Mouse (Mus musculus) neural tube, embryonic 13.5 days (tissue): ENCODE measurements around the gene Cux1. TPM values are rescaled to one million over a fixed set of nuclear protein-coding genes. Genes with fewer than 3 reads are reported as not detected.

ENCODE experiments used
- ATAC-seq: fragments of 200-750 bp; cut with Nextera tagmentation; 2 replicates; pipeline ENCODE4 v1.8.0; 2017; ENCODE audit warnings: low read depth, mild to moderate bottlenecking, moderate TSS enrichment, moderate library complexity
- H3K27ac ChIP-seq: fragments of 300-500 bp; sonication (generic); replicated peaks from 2 replicates; pipeline ENCODE4 v1.5.1; 2015; ENCODE audit warnings: moderate library complexity, mild to moderate bottlenecking, inconsistent platforms
- H3K27me3 ChIP-seq: fragments of 300-500 bp; sonication (generic); 2 replicates; pipeline ENCODE4 v1.6.1; 2015; ENCODE audit warnings: mild to moderate bottlenecking, inconsistent platforms
- H3K36me3 ChIP-seq: fragments of 300-500 bp; sonication (generic); 2 replicates; pipeline ENCODE4 v1.6.1; 2015; ENCODE audit warnings: mild to moderate bottlenecking, inconsistent platforms
- H3K4me1 ChIP-seq: fragments of 300-500 bp; sonication (generic); replicated peaks from 2 replicates; pipeline ENCODE4 v1.6.1; 2015; ENCODE audit warnings: inconsistent platforms
- H3K4me2 ChIP-seq: fragments of 300-500 bp; sonication (generic); 2 replicates; pipeline ENCODE4 v1.6.1; 2015; ENCODE audit warnings: inconsistent platforms, mild to moderate bottlenecking, moderate library complexity
- H3K4me3 ChIP-seq: fragments of 300-500 bp; sonication (generic); 2 replicates; pipeline ENCODE4 v1.5.1; 2015; ENCODE audit warnings: mild to moderate bottlenecking, inconsistent platforms
- H3K9ac ChIP-seq: fragments of 300-500 bp; sonication (generic); 2 replicates; pipeline ENCODE4 v1.6.1; 2015; ENCODE audit warnings: moderate library complexity, mild to moderate bottlenecking, inconsistent platforms
- H3K9me3 ChIP-seq: fragments of 300-500 bp; sonication (generic); 2 replicates; pipeline ENCODE4 v1.6.1; 2016; ENCODE audit warnings: inconsistent platforms
- WGBS: fragments of 180-500 bp; shearing (Covaris S2); methylation state at CpG from one replicate; pipeline ENCODE4 v1.1.7; 2015; 5-methylcytosine and 5-hydroxymethylcytosine counted together
- polyA plus RNA-seq: library from polyadenylated mRNA; unstranded; fragments of >200 nt; fragmentation: Nextera tagmentation; extraction: Ambion mirVana; gene quantifications from 2 replicates; pipeline ENCODE4 v1.2.1, GENCODE M21; 2015

Gene Cux1
- polyA plus RNA-seq, 1 experiment from 2014 or later = 93.9 TPM

GRCm38 (mm10) chr5:136377101-136377500 is 190.2 kb downstream of the Cux1 start:
- WGBS = 61% methylated on average over 3 of the region's 3 CpGs
- H3K27ac ChIP-seq = no peak overlapping the region
- H3K4me3 ChIP-seq = no peak overlapping the region
- no peak for ATAC-seq
- H3K27me3 ChIP-seq = no peaks in the 10 kb centered on the region
- H3K9ac ChIP-seq = no peak overlapping the region
- H3K4me1 ChIP-seq = peaks cover 30% of the 10 kb centered on the region
- 0 out of 2 replicates have a peak, but pooled peaks cover 4% of the 10 kb centered on the region for H3K9me3 ChIP-seq
- H3K4me2 ChIP-seq = no peak overlapping the region
- H3K36me3 ChIP-seq = 0 out of 2 replicates have a peak, but pooled peaks cover 13% of the 10 kb centered on the region

DNA sequence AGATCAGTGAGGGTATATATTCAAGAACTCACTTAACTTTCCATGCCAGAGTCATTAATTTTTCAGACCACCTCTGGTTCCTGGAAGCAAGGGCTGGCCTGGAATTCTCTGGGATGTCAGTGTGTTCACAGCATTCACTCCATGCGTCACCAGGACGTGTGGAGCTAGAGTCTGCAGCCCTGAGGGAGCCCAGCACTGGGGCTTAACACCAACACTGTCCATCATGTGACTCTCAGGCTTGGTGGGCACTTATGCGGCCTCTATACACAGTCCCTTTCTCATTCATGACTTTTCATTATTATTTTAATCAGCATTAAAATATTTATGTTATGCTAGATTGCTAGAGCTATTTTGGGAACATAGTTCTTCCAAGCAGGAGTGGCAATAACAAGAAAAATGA is 191.9 kb downstream of the Cux1 start:
- Histone ChIP-seq H3K9ac (no peak overlapping the region), H3K4me1 (peaks cover 25% of the 10 kb centered on the region), H3K4me2 (no peak overlapping the region), H3K9me3 (0 out of 2 replicates have a peak, but pooled peaks cover 4% of the 10 kb centered on the region), H3K27me3 (no peaks in the 10 kb centered on the region), H3K27ac (no peak overlapping the region), H3K4me3 (no peak overlapping the region), H3K36me3 (0 out of 2 replicates have a peak, but pooled peaks cover 10% of the 10 kb centered on the region)
- ATAC-seq = no peak
- WGBS = 64% methylated on average over 3 of the region's 3 CpGs

DNA sequence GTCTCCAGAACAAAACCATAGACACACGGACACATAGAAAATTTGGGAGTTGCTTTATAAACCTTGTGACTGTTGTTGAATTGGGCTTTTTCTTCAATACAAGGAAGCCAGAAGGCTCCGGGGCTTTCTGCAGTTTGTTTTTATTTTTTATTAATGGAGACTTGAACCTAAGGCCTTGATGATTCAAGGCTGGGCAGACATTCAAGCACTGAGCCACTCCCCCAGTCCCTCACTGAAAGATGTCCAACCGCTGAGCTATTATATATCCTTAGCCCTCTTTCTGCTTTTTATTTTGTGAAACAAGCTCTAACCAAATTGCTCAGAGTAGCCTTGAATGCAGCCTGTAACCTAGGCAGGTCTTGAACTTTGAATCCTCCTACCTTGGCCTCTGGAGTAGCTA is 195.0 kb downstream of the Cux1 start:
- Histone ChIP-seq H3K27ac (no peak overlapping the region), H3K9me3 (no peaks in the 10 kb centered on the region), H3K36me3 (peaks cover 27% of the 10 kb centered on the region), H3K4me2 (no peak overlapping the region), H3K27me3 (no peaks in the 10 kb centered on the region), H3K4me3 (no peak overlapping the region), H3K4me1 (peaks cover 24% of the 10 kb centered on the region), H3K9ac (no peak overlapping the region)
- no peak for ATAC-seq
- WGBS = 94% methylated on average over 3 of the region's 3 CpGs

DNA sequence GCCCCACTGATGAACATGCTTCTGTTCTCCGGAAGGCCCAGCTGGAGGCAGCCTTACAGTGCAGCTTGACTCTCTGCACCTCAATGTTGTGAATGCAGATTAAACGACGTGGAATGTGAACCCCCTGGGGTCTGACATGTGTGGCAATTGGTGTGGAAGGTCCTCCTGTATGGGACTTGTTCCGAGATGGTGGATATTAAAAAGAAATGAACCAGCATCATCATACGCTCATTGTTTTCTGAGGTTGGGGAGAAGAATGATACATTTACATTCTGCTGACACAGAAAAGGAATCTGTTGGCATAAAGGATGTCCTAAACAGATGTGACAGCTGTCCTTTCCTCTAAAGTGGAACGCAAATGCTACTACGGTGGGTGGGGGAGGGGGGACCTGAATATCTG is 203.9 kb downstream of the Cux1 start:
- Histone ChIP-seq H3K27me3 (no peaks in the 10 kb centered on the region), H3K4me3 (no peak overlapping the region), H3K4me2 (no peak overlapping the region), H3K27ac (no peak overlapping the region; the same call in 1 of the 2 replicates), H3K9me3 (no peaks in the 10 kb centered on the region), H3K4me1 (0 out of 2 replicates have a peak, but pooled peaks cover 12% of the 10 kb centered on the region), H3K36me3 (peaks cover 56% of the 10 kb centered on the region), H3K9ac (no peak overlapping the region)
- whole genome bisulfite sequencing = 44% methylated on average over 7 of the region's 7 CpGs
- ATAC-seq = no peak

DNA sequence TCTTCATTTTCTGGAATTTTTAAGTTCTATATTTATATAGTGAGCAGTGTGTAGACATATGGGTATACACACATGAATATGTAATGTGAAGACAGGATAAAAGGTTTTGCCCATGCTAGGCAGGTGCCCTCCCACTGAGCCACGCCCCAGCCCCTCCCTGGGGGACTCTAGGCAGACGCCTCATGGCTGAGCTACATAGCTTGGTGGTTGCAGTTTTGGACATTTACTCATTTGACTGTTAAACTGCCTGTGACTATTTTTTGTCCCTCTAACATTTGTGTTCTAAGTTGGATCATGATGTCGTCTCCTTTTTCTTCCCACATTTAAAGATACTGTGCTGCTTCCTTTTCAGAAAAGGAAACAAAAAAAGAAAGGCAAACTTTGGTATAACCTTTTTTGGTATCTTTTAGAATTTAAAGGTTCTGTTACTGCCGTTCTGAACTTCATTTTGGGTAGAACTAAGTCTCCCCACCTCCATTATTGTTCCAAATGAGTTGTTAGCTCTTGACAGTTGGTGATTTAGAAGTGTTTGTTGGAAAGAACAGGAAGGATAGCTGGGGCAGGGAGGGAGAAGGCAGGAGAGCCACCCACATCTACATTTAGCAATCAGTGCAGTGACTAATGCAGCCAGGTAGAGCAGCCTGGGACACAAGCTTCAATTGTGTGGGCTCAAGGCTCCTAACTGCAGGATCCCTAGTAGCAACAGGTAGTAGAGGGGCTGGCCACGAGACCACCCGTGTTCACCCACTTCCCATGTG is 204.6 kb downstream of the Cux1 start:
- Histone ChIP-seq H3K9me3 (no peaks in the 10 kb centered on the region), H3K27ac (no peak overlapping the region), H3K4me2 (no peak overlapping the region), H3K4me3 (no peak overlapping the region), H3K27me3 (no peaks in the 10 kb centered on the region), H3K36me3 (peaks cover 53% of the 10 kb centered on the region), H3K9ac (no peak overlapping the region), H3K4me1 (peaks cover 20% of the 10 kb centered on the region)
- WGBS = 90% methylated on average over 6 of the region's 6 CpGs
- ATAC-seq = no peak

- no peak overlapping the region for H3K27ac ChIP-seq
- no peak for ATAC-seq
- no peaks in the 10 kb centered on the region for H3K9me3 ChIP-seq
- peaks cover 26% of the 10 kb centered on the region for H3K4me1 ChIP-seq
- WGBS = 93% methylated on average over 5 of the region's 5 CpGs
- no peak overlapping the region for H3K9ac ChIP-seq
- H3K4me3 ChIP-seq = no peak overlapping the region
- H3K4me2 ChIP-seq = no peak overlapping the region
- no peaks in the 10 kb centered on the region for H3K27me3 ChIP-seq
- peaks cover 51% of the 10 kb centered on the region for H3K36me3 ChIP-seq
Measured at GRCm38 (mm10) chr5:136362021-136362420, 205.3 kb downstream of the Cux1 start.

DNA sequence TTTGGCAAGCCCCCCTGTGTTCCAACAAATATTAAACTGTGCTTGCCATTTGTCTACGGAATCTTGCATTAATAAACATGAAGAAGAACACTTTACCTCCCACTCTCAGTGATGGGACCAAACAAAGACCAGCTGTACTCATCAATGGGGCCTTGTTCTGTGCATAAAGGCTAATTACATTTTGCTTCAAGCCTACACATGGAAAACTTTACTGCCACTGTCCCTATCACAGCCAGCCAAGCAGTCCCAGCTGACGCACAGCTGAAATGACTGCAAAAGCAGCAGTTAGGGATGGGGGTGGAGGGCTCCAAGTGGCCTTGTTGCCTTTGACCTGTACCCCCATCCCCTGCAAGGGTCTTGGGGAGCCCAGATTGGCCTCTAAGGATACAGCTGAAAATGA is 210.1 kb downstream of the Cux1 start:
- Histone ChIP-seq H3K27ac (peak overlapping the region; percentile 66), H3K4me3 (no peak overlapping the region)

GRCm38 (mm10) chr5:136355583-136356126 is 211.6 kb downstream of the Cux1 start:
- peaks cover 76% of the 10 kb centered on the region for H3K4me1 ChIP-seq
- H3K4me2 ChIP-seq = no peak overlapping the region
- no peak for ATAC-seq
- 91% methylated on average over 3 of the region's 3 CpGs for whole genome bisulfite sequencing
- peaks cover 20% of the 10 kb centered on the region for H3K36me3 ChIP-seq
- no peak overlapping the region for H3K4me3 ChIP-seq
- H3K27ac ChIP-seq = no peak overlapping the region
- H3K9me3 ChIP-seq = no peaks in the 10 kb centered on the region
- no peak overlapping the region for H3K9ac ChIP-seq
- no peaks in the 10 kb centered on the region for H3K27me3 ChIP-seq

More for the DNA sequence above, 210.1 kb downstream of the Cux1 start:
- peak; percentile 73; the same call in 1 of the 2 replicates for ATAC-seq
- Histone ChIP-seq H3K9ac (no peak overlapping the region), H3K4me2 (no peak overlapping the region), H3K27me3 (no peaks in the 10 kb centered on the region), H3K4me1 (peaks cover 61% of the 10 kb centered on the region), H3K36me3 (peaks cover 31% of the 10 kb centered on the region), H3K9me3 (no peaks in the 10 kb centered on the region)
- WGBS = 27% methylated on average over 2 of the region's 2 CpGs

DNA sequence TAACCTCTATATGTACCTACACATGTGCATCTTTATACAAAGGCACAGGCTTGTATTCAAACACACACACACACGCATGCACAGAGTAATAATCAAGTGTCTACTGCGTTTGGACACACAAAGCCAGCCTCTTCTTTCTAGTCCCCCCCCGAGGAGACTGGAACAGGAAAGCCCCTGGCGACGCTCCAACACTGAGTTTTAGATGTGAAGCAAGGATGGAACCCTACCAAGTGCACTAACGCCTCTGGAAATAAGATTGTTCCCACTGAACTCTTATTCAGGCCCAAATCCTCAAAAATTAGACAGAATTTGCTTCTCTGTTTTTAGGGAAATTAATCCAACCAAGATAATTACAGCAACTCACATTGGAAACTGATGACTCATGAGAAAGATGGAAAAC is 212.6 kb downstream of the Cux1 start:
- Histone ChIP-seq H3K36me3 (peaks cover 12% of the 10 kb centered on the region; the same call in 1 of the 2 replicates), H3K9me3 (no peaks in the 10 kb centered on the region), H3K9ac (no peak overlapping the region), H3K4me2 (no peak overlapping the region), H3K4me3 (no peak overlapping the region), H3K4me1 (peaks cover 76% of the 10 kb centered on the region), H3K27ac (no peak overlapping the region), H3K27me3 (no peaks in the 10 kb centered on the region)
- WGBS = 65% methylated on average over 6 of the region's 6 CpGs
- no peak for ATAC-seq

DNA sequence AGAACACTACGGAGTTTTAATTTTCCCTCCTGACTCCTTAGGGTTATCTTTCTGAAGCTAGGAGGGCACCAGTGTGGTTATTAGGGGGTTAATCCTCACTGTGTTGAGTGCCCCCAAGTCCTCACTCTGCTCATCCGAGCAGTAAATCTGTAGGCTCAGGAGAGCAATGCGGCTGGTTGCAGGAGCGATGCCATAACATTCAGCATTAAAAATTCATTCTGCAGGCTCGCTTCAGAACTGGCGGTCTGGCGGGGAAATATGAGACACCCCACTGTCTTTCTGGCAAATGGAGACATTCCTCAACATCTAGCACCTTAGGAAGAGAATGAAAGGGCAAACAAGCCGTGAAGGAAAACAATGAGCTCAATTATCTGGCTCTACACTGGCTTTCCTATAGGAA is 214.2 kb downstream of the Cux1 start:
- H3K4me3 ChIP-seq = no peak overlapping the region
- H3K27ac ChIP-seq = peak overlapping the region; percentile 81
- WGBS = 14% methylated on average over 8 of the region's 8 CpGs
- H3K36me3 ChIP-seq = 0 out of 2 replicates have a peak, but pooled peaks cover 3% of the 10 kb centered on the region
- peak overlapping the region; percentile 27; the same call in 1 of the 2 replicates for H3K4me2 ChIP-seq
- peak; percentile 65; the same call in 1 of the 2 replicates for ATAC-seq
- no peak overlapping the region for H3K9ac ChIP-seq
- H3K4me1 ChIP-seq = peaks cover 73% of the 10 kb centered on the region
- H3K27me3 ChIP-seq = no peaks in the 10 kb centered on the region
- H3K9me3 ChIP-seq = no peaks in the 10 kb centered on the region

DNA sequence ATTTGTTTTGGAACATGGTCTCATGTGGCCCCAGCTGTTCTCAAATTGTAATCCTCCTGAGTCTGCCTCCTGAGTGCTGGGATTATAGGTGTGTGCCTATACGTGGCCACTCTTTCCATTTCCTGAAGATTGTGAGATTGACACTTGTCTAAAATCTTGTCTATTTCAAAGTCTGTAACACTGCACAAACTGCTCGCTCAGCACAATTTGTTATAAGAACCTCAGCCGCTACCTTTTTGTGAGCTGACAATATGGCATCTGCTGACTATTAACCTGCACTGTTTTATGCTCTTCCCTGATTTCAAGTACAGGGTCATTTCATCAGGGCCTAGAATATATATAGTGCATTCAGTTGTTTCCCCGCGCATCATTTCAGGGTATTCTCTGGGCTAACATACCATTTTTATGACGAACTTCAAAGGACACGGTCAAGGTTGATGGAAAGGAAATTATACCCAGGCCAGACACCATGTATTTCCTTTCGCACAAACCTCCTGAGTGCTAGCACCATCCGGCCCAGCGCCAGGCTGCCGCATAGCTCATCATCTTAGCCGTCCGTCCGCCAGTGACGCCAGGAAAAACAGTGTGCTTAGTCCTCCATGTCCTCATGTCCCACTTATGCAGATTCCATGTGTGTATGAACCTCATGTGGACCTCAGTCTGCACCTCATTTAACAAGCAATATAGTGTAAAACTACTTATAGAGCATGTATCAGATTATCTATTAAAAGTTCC is 224.0 kb downstream of the Cux1 start:
- Histone ChIP-seq H3K4me3 (no peak overlapping the region), H3K9ac (no peak overlapping the region), H3K27me3 (no peaks in the 10 kb centered on the region), H3K36me3 (peaks cover 19% of the 10 kb centered on the region), H3K4me2 (no peak overlapping the region), H3K27ac (0 out of 2 replicates have a peak overlapping the region, but pooled peaks have one; percentile 2), H3K9me3 (no peaks in the 10 kb centered on the region), H3K4me1 (no peaks in the 10 kb centered on the region)
- 80% methylated on average over 15 of the region's 15 CpGs for WGBS
- no peak for ATAC-seq
